Mouse (Mus musculus) cortical plate, adult 2 months (tissue): Measurements from ENCODE around the gene Hoxc6.

Source experiments
- CTCF ChIP-seq: fragments of 200-500 bp; IDR thresholded peaks from 2 replicates; pipeline ENCODE4 v1.5.1; 2011; ENCODE audit warnings: mild to moderate bottlenecking, control low read depth, low read length; ENCODE audit not compliant: insufficient read depth; ENCODE audit errors: extremely low read depth
- POLR2A ChIP-seq: fragments of 200-500 bp; IDR thresholded peaks from 2 replicates; pipeline ENCODE4 v1.6.1; 2011; ENCODE audit warnings: mild to moderate bottlenecking, low read length, control low read depth; ENCODE audit not compliant: insufficient read depth; ENCODE audit errors: extremely low read depth

DNA sequence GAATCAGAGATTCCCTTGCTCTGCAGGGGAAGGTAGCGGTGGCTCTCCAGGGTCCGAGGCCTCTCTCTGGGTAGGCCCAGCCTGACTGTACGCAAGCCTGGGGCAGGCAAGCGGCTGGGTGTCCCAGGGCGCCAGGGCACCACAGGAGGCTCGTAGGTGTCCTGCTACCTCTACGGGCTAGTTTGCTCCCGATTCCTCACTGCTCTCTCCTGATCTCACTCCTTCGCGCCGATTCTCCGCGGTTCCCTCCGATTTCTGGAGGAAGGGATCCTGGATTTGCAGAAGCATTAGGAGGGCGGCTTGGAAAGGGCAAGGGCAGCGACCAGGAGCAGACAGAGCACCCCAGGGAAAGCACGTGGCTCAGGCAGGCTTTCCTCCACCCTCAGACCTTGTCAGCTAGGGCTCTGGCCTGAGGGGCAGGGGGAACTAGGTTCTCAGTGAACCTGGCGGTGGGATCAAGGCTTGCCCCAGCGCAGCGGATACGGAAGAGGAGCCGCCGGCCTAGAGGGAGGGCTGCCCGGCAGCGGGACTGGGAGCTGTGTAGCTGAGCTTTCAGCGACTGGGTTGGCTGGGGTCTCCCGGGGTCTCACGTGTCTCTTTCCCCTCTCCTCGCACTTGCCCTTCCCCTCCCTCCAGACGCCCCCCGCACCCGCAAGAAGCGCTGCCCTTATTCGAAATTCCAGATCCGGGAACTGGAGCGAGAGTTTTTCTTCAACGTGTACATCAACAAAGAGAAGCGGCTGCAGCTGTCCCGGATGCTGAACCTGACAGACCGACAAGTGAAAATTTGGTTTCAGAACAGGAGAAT is 42.0 kb upstream of the Hoxc6 start:
- TF ChIP-seq CTCF (no peak), POLR2A (no peak)
